Mouse (Mus musculus) testis, postnatal 10 days (tissue): ENCODE results near the gene Rab11fip5.

Experiments
- DNase-seq: peaks from one replicate; pipeline ENCODE4 v3.0.0; 2021; ENCODE audit warnings: low spot score

Gene Rab11fip5

GRCm38 (mm10) chr6:85373951-85374733 is at the start of gene Rab11fip5:
Rab11fip5 (minus strand) TSS chr6:85374634.
- peak; percentile 62 for DNase-seq

- peak; percentile 52 for DNase-seq
Observed at GRCm38 (mm10) chr6:85423836-85424379, 49.5 kb upstream of the Rab11fip5 start, which contains the start of gene Noto. Noto (plus strand) TSS chr6:85423886.

GRCm38 (mm10) chr6:85419150-85419549 is 44.7 kb upstream of the Rab11fip5 start:
- no peak for DNase-seq

- DNase-seq, result no peak
Observed at GRCm38 (mm10) chr6:85415829-85416228, 41.4 kb upstream of the Rab11fip5 start.

- peak; percentile 74 for DNase-seq
Observed at GRCm38 (mm10) chr6:85410771-85411273, 36.4 kb upstream of the Rab11fip5 start.

- DNase-seq, result peak; percentile 47
Observed at GRCm38 (mm10) chr6:85409003-85409402, 34.6 kb upstream of the Rab11fip5 start.

- no peak for DNase-seq
Observed at GRCm38 (mm10) chr6:85403039-85403438, 28.6 kb upstream of the Rab11fip5 start.

GRCm38 (mm10) chr6:85402613-85403012 is 28.2 kb upstream of the Rab11fip5 start:
- DNase-seq, result no peak

GRCm38 (mm10) chr6:85399715-85400114 is 25.3 kb upstream of the Rab11fip5 start:
- no peak for DNase-seq

- DNase-seq, result no peak
Observed at GRCm38 (mm10) chr6:85397165-85397564, 22.7 kb upstream of the Rab11fip5 start.

- no peak for DNase-seq
Observed at GRCm38 (mm10) chr6:85395360-85395759, 20.9 kb upstream of the Rab11fip5 start.

- peak; percentile 87 for DNase-seq
Observed at GRCm38 (mm10) chr6:85391803-85392202, 17.4 kb upstream of the Rab11fip5 start.

GRCm38 (mm10) chr6:85388608-85389007 is 14.2 kb upstream of the Rab11fip5 start:
- DNase-seq, result no peak

- no peak for DNase-seq
Observed at GRCm38 (mm10) chr6:85382791-85383190, 8.4 kb upstream of the Rab11fip5 start.

- DNase-seq, result no peak
Observed at GRCm38 (mm10) chr6:85381648-85382020, 7.2 kb upstream of the Rab11fip5 start.

GRCm38 (mm10) chr6:85380901-85381647 is 6.6 kb upstream of the Rab11fip5 start:
- peak; percentile 61 for DNase-seq

GRCm38 (mm10) chr6:85380201-85380900 is 5.9 kb upstream of the Rab11fip5 start:
- DNase-seq, result peak; percentile 80

- no peak for DNase-seq
Observed at GRCm38 (mm10) chr6:85378629-85379028, 4.2 kb upstream of the Rab11fip5 start.

- DNase-seq, result no peak
Observed at GRCm38 (mm10) chr6:85377876-85378275, 3.4 kb upstream of the Rab11fip5 start.

GRCm38 (mm10) chr6:85377066-85377734 is 2.8 kb upstream of the Rab11fip5 start:
- no peak for DNase-seq

- DNase-seq, result peak; percentile 99
Observed at GRCm38 (mm10) chr6:85374734-85375114, 290 bp upstream of the Rab11fip5 start.
